Mouse (Mus musculus) limb, embryonic 12.5 days (tissue): ENCODE measurements at regions not wholly inside any gene's neighbourhood (a gene's known extent, or its start where the extent isn't known, plus 50 kb on each side); places are given as distances from the start of the nearest gene placed in this dataset.

Experiments used
- ATAC-seq: fragments of 200-750 bp; cut with Nextera tagmentation; 2 replicates; pipeline ENCODE4 v1.8.0; 2017; ENCODE audit warnings: low read depth, moderate TSS enrichment; ENCODE audit not compliant: insufficient number of reproducible peaks, insufficient read depth, low FRiP score, low TSS enrichment
- H3K27ac ChIP-seq: fragments of 300-500 bp; sonication (generic); 2 replicates; pipeline ENCODE4 v1.5.1; 2016; ENCODE audit warnings: mild to moderate bottlenecking, moderate library complexity
- H3K27me3 ChIP-seq: fragments of 300-500 bp; sonication (generic); 2 replicates; pipeline ENCODE4 v1.6.1; 2016; ENCODE audit warnings: mild to moderate bottlenecking, moderate library complexity
- H3K36me3 ChIP-seq: fragments of 300-500 bp; sonication (generic); 2 replicates; pipeline ENCODE4 v1.6.1; 2016; ENCODE audit warnings: mild to moderate bottlenecking, moderate library complexity
- H3K4me1 ChIP-seq: fragments of 300-500 bp; sonication (generic); replicated peaks from 2 replicates; pipeline ENCODE4 v1.6.1; 2016
- H3K4me2 ChIP-seq: fragments of 300-500 bp; sonication (generic); 2 replicates; pipeline ENCODE4 v1.6.1; 2016; ENCODE audit warnings: mild to moderate bottlenecking, moderate library complexity
- H3K4me3 ChIP-seq: fragments of 300-500 bp; sonication (generic); replicated peaks from 2 replicates; pipeline ENCODE4 v1.5.1; 2016; ENCODE audit warnings: mild to moderate bottlenecking
- H3K9ac ChIP-seq: fragments of 300-500 bp; sonication (generic); replicated peaks from 2 replicates; pipeline ENCODE4 v1.6.1; 2016; ENCODE audit warnings: mild to moderate bottlenecking, moderate library complexity
- H3K9me3 ChIP-seq: fragments of 300-500 bp; sonication (generic); 2 replicates; pipeline ENCODE4 v1.6.1; 2016; ENCODE audit warnings: mild to moderate bottlenecking, moderate library complexity
- WGBS: fragments of 180-500 bp; shearing (Covaris S2); methylation state at CpG from one replicate; pipeline ENCODE4 v1.1.7; 2016; 5-methylcytosine and 5-hydroxymethylcytosine counted together

DNA sequence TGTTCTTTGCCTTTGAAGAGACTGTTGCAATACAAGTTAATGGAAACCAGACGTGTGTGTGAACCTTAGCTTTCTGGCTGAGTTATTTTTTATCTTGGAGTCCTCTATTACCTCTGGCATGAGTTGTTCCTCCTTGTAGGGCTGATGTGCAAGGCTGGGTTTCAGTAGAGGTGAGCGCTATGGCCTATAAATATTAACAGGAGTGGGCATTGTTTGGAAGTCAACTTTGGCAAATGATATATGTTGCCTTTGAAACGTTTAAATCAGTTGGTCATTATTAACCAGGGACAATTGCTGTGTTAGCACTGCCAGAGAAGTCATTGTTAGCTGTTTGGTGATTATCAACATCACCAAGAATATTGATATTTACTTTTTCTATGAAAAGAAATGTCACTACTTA lies 1352.6 kb downstream of the Gsdmc2 start:
- H3K4me1 ChIP-seq = peaks cover 10% of the 10 kb centered on the region; the same call in 1 of the 2 replicates
- ATAC-seq = no peak

DNA sequence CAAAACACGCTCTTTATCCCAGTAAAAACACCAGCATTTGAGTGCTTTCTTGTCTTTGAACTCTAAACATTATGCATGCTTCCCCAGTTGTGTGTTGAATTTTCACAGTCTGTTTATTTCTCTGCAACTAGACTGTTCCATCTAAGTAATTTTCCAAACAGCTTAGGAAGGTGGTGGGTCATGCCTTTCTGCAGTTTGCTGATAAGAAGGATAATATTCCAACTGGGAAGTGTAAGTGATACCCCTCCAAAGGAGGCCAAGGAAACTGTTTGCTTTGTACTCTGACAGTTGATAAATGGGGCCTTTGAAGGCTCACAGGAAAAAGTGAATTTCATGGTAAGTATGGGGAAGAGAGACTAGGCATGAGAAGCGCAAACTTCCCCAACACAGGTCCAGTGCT lies 1354.4 kb downstream of the Gsdmc2 start:
- no peak for ATAC-seq
- Histone ChIP-seq H3K27ac (no peak overlapping the region), H3K4me3 (no peak overlapping the region), H3K9me3 (no peaks in the 10 kb centered on the region), H3K9ac (no peak overlapping the region), H3K4me1 (peaks cover 5% of the 10 kb centered on the region; the same call in 1 of the 2 replicates), H3K36me3 (no peaks in the 10 kb centered on the region), H3K4me2 (no peak overlapping the region), H3K27me3 (no peaks in the 10 kb centered on the region)
- 67% methylated on average over 2 of the region's 2 CpGs for WGBS

More for the DNA sequence above, 1352.6 kb downstream of the Gsdmc2 start:
- Histone ChIP-seq H3K9ac (no peak overlapping the region), H3K4me2 (no peak overlapping the region), H3K27me3 (no peaks in the 10 kb centered on the region), H3K4me3 (no peak overlapping the region), H3K36me3 (no peaks in the 10 kb centered on the region), H3K27ac (no peak overlapping the region), H3K9me3 (no peaks in the 10 kb centered on the region)
- 29% methylated on average over 3 of the region's 3 CpGs for WGBS

- Histone ChIP-seq H3K9ac (no peak overlapping the region), H3K27me3 (no peaks in the 10 kb centered on the region)
- WGBS = 52% methylated on average over 6 of the region's 6 CpGs
These were observed 1358.4 kb downstream of the Gsdmc2 start for GRCm38 (mm10) chr15:62486540-62486939.

DNA sequence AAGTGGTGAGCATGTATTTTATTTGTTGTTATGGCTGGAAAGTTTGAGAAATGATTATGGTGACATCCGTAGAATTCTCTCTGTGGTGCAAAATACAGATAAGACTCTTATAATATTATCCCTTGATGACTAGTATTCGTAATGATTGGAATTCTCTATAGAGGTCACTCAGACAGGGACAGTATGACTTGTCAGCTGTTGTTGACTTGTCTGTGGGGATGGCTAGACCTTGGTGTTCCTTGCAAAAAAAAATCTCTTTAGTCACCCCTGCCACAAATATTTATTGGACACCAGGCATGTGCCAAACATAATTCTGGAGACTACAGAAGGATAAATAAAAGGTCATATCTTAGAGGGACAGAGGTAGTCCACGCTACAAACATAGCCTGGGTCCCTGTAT lies 1360.6 kb downstream of the Gsdmc2 start:
- Histone ChIP-seq H3K9ac (no peak overlapping the region), H3K4me2 (no peak overlapping the region), H3K36me3 (no peaks in the 10 kb centered on the region), H3K27me3 (no peaks in the 10 kb centered on the region), H3K9me3 (no peaks in the 10 kb centered on the region), H3K4me3 (no peak overlapping the region), H3K4me1 (no peaks in the 10 kb centered on the region; the same call in 1 of the 2 replicates), H3K27ac (no peak overlapping the region)
- WGBS = 94% methylated on average over 3 of the region's 3 CpGs
- no peak for ATAC-seq

More at GRCm38 (mm10) chr15:62486540-62486939, 1358.4 kb downstream of the Gsdmc2 start:
- no peak overlapping the region for H3K4me3 ChIP-seq
- H3K4me1 ChIP-seq = no peaks in the 10 kb centered on the region; the same call in 1 of the 2 replicates
- no peaks in the 10 kb centered on the region for H3K9me3 ChIP-seq
- no peak overlapping the region for H3K27ac ChIP-seq
- no peaks in the 10 kb centered on the region for H3K36me3 ChIP-seq
- ATAC-seq = no peak
- H3K4me2 ChIP-seq = no peak overlapping the region

DNA sequence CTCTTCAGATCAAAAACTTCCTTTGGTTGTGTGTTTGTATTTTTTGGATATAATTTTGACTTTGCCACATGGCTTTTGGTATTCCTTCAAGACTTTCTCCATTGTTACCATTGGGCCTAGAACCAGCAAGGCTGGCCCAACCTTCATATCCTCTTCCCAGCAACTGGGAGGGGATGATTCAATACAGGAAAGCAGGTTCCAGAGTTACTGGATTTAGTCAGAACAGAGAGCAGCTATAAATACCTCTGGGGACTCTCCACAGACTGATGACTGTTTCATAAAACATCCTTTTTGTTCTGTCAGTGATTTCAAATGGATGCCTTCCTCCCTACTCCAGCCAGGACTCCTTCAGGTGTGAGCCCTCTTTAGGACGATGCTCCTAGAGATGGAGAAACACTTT lies 1361.4 kb downstream of the Gsdmc2 start:
- WGBS = 72% methylated on average over 1 of the region's 1 CpGs

DNA sequence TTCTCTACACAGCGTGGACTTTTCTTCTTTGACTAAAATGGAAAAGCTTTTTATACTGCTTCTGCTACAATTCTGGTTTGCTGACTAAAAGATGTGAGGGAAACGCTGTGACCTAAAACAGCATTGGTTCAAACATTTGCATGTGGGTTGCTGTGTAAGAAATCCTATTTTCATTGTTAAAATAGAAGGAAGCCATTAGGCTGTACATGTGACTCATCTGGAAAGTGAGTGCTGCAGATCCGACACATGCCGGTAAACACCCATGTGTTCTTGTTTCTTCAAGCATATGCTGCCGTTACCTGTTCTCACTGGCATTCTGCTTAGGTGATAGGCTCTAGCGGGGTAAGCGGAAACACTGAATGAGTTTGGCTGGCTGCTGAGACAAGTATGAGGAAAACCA lies 1362.6 kb downstream of the Gsdmc2 start:
- H3K9ac ChIP-seq = no peak overlapping the region
- H3K27me3 ChIP-seq = no peaks in the 10 kb centered on the region
- H3K4me2 ChIP-seq = no peak overlapping the region
- no peak for ATAC-seq
- no peak overlapping the region for H3K27ac ChIP-seq
- H3K9me3 ChIP-seq = no peaks in the 10 kb centered on the region
- no peak overlapping the region for H3K4me3 ChIP-seq
- no peaks in the 10 kb centered on the region; the same call in 1 of the 2 replicates for H3K4me1 ChIP-seq
- no peaks in the 10 kb centered on the region for H3K36me3 ChIP-seq
- WGBS = 71% methylated on average over 7 of the region's 7 CpGs

More for the DNA sequence above, 1361.4 kb downstream of the Gsdmc2 start:
- Histone ChIP-seq H3K36me3 (no peaks in the 10 kb centered on the region), H3K4me3 (no peak overlapping the region), H3K9me3 (no peaks in the 10 kb centered on the region), H3K27me3 (no peaks in the 10 kb centered on the region), H3K9ac (no peak overlapping the region), H3K27ac (no peak overlapping the region), H3K4me2 (no peak overlapping the region), H3K4me1 (no peaks in the 10 kb centered on the region; the same call in 1 of the 2 replicates)
- ATAC-seq = no peak

DNA sequence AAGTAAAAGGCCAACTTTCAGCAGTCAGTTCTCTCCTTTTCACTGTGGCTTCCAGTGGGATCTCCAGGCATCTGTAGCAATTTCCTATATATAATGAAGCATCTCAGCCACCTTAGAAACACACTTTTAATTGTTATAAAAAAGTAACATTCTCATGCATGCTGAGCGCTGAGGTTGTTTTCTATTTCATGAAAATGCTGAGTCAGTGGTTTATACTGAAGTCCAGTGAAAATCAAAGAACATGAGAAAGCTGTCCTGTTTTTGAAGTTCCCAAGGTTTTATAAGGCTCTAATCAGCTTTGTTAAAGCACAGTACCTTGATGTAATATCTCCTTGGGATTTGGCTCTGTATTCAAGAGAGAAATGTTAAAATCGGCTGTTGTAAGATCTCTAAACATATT lies 1367.2 kb downstream of the Gsdmc2 start:
- no peak overlapping the region for H3K4me2 ChIP-seq
- 85% methylated on average over 2 of the region's 2 CpGs for WGBS

DNA sequence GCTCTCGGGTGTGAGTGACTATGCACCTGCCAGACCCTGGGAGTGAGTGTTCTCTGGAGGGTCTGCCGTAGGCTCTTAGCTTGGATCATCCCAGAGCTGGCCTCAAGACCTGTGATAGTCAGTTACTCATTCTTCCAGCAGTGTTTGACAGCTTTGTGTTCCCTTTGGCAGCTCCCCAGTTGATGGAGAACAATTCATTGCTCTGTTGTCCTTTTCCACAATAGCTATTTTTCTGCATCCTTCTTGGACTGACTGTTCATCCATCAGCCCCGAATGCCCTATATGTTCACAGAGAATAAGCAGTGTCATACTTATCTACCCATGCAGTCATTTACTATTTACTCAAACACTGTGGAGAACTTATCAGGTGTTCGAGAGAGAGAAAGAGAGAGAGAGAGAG lies 1368.5 kb downstream of the Gsdmc2 start:
- H3K9ac ChIP-seq = no peak overlapping the region
- H3K27ac ChIP-seq = no peak overlapping the region
- H3K9me3 ChIP-seq = no peaks in the 10 kb centered on the region
- ATAC-seq = no peak
- H3K36me3 ChIP-seq = no peaks in the 10 kb centered on the region
- no peak overlapping the region for H3K4me2 ChIP-seq
- H3K4me1 ChIP-seq = no peaks in the 10 kb centered on the region
- no peaks in the 10 kb centered on the region for H3K27me3 ChIP-seq
- no peak overlapping the region for H3K4me3 ChIP-seq
- WGBS = 87% methylated on average over 4 of the region's 4 CpGs

More for the DNA sequence above, 1367.2 kb downstream of the Gsdmc2 start:
- no peaks in the 10 kb centered on the region for H3K9me3 ChIP-seq
- no peaks in the 10 kb centered on the region for H3K27me3 ChIP-seq
- no peaks in the 10 kb centered on the region for H3K4me1 ChIP-seq
- no peaks in the 10 kb centered on the region for H3K36me3 ChIP-seq
- H3K27ac ChIP-seq = no peak overlapping the region
- H3K9ac ChIP-seq = no peak overlapping the region
- H3K4me3 ChIP-seq = no peak overlapping the region
- no peak for ATAC-seq

DNA sequence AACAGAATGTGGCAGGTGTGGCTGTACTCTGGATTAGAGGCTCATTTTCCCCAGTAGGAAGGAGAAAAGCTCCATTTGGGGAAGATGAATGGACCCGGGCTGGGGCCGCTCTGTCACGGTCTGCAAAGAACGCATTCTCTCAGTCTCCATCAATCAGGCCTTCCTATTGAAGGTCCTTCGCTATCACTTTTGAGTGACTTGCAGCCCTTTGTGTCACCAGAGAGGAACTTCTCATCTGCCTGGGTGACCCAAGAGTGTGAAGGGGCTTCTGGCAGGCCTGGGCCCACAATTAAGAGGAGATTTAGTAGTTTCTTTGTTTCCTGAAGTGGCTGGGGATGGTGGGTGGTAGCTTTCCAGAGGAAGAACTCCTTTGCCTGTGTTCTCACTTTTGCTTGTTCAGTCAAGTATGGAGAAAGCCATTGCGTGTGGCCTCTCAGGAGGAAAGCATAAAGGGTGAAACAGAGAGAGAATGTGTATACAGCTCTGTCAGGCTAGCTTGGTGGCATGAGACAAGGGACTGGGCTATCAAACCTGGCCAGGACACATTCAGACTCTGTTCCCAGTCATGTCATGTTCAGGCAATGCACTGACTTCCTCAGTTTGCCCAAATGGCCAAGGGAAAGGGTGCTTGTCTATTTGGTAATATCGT lies 1374.2 kb downstream of the Gsdmc2 start:
- Histone ChIP-seq H3K4me1 (no peaks in the 10 kb centered on the region), H3K4me2 (no peak overlapping the region), H3K27me3 (no peaks in the 10 kb centered on the region), H3K4me3 (no peak overlapping the region), H3K9me3 (no peaks in the 10 kb centered on the region), H3K36me3 (no peaks in the 10 kb centered on the region), H3K27ac (no peak overlapping the region), H3K9ac (no peak overlapping the region)
- 53% methylated on average over 7 of the region's 7 CpGs for WGBS
- no peak for ATAC-seq

GRCm38 (mm10) chr15:62468076-62468475 lies 1376.9 kb downstream of the Gsdmc2 start:
- no peaks in the 10 kb centered on the region for H3K9me3 ChIP-seq
- no peak for ATAC-seq
- H3K4me1 ChIP-seq = no peaks in the 10 kb centered on the region
- H3K27me3 ChIP-seq = no peaks in the 10 kb centered on the region
- no peak overlapping the region for H3K4me3 ChIP-seq
- no peak overlapping the region for H3K4me2 ChIP-seq
- H3K9ac ChIP-seq = no peak overlapping the region
- H3K36me3 ChIP-seq = no peaks in the 10 kb centered on the region
- WGBS = 81% methylated on average over 3 of the region's 3 CpGs
- H3K27ac ChIP-seq = no peak overlapping the region

DNA sequence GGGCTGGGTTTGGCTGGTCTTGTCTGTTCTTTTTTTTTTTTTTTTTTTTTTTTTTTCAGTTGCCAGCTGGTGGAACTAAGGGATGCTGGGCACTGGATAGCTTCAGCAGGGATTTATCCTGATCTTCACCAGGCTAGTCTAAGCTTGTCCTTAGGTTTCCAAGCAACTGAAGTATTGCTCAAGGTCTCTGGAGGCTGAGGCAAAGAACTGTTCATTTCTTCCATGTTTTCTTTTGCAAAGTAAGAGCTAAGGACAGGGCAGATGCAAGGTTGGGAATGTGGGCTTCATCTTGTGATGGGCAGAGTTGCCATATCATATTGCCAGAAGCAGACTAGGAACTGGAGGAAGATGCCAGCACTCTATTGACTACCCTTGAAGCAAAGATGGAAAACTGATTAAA lies 1378.1 kb downstream of the Gsdmc2 start:
- Histone ChIP-seq H3K9me3 (no peaks in the 10 kb centered on the region), H3K4me2 (no peak overlapping the region), H3K36me3 (no peaks in the 10 kb centered on the region), H3K9ac (no peak overlapping the region), H3K4me3 (no peak overlapping the region), H3K4me1 (no peaks in the 10 kb centered on the region), H3K27me3 (no peaks in the 10 kb centered on the region), H3K27ac (no peak overlapping the region)
- no peak for ATAC-seq
